Mouse (Mus musculus) right cerebral cortex, postnatal 25 days (tissue): ENCODE results near the gene Cd52.

ENCODE experiments used
- DNase-seq: peaks from one replicate; pipeline ENCODE4 v3.0.0; 2022

Cd52 gene

DNA sequence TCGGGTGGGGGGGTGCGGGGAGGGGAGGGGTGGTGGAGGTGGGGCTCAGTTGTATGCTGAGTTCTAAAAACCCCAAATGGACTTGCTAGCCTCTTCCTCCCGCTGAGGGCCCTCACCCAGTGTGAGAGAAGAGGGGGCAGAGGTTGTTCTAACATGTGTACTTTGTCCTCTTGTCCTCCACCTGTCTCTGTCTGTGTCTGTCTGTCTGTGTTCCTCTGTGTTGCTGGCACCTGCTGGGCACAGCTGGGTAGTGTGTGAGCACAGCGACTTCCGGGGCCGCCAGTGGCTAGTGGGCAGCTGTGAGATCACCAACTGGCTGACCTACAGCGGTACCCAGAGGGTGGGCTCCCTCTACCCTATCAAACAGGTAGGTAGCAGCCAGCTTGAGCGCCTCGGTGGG lies 5.9 kb downstream of the Cd52 start:
- no peak for DNase-seq

DNA sequence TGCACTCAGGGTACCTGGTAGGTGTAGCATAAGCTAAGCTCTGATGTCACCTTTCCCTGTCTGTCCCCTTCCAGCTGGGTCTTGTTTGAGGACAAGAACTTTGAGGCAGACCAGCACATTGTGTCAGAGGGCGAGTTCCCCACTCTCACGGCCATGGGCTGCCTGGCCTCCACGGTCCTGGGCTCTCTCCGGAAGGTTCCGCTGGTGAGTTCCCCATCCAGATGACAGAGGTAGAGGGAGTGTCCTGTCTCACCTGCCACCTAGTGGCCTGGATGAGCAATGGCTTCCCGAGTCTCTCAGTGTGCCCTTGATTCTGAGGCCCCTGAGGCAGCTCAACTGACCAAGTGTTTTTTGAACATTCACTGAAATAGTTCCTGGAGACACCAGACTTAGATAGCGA lies 7.5 kb downstream of the Cd52 start:
- DNase-seq, result no peak

DNA sequence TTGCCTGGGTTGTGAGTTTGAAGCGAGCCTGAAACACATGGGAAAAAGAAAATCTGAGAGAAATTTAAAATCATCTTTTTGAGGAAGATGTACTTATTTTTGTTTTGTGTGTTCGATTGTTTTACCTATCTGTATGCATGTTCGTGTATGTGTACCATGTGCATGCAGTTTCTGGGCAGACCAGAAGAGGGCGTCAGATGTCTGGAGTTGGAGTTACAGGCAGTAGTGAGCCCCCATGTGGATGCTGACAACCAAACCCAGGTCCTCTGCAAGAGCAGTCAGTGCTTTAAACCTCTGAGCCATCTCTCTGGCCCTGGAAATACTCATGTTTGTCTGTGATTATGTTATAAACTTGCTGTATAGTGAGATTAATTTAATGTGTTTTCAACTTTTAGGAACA lies 9.9 kb downstream of the Cd52 start:
- DNase-seq, result no peak

DNA sequence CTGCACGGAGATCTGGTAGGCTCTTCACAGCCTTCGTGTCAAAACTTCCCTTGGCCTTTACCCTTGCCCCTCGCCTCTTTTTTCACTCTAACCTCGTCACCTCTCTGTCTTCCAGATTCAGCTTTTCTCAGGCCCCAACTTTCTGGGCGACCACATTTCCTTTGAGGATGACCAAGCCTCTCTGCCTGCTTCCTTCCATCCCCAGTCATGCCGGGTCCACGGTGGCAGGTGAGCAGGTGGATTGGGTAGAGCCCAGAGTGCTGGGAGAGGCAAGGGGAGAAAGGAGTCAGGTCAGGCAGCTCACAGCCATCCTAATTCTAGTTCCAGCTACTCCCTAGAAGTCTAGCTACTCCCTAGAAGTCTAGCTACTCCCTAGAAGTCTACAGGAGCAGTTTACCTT lies 12.4 kb downstream of the Cd52 start:
- DNase-seq, result no peak

DNA sequence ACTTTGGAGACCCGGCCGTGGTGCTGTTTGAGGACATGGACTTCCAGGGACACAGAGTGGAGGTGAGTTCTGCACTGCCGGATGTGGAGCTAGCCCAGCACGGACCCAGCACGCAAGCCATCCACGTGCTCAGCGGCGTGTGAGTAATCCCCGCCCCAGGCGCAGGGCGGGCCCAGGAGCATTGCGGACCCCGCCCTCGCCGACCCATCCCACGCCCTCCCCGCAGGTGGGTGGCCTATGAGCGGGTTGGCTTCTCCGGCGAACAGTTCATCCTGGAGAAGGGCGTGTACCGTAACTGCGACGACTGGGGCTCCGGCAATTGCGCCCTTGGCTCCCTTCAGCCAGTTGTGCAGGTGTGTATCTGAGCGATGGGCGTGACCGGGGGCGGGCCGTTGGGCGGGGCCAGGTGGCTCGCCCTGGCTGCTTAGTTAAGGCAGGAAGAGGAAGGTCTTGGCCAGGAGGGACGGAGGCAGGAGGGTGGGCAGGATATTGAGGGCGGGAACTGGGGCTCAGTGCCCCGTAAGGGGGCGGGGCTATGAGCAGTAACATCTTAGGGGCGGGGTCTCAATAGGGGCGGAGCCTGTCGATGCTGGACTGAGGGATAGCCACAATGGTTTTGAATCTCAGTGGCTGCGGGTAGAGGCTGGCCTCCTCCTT lies 13.0 kb downstream of the Cd52 start:
- peak; percentile 81 for DNase-seq

DNA sequence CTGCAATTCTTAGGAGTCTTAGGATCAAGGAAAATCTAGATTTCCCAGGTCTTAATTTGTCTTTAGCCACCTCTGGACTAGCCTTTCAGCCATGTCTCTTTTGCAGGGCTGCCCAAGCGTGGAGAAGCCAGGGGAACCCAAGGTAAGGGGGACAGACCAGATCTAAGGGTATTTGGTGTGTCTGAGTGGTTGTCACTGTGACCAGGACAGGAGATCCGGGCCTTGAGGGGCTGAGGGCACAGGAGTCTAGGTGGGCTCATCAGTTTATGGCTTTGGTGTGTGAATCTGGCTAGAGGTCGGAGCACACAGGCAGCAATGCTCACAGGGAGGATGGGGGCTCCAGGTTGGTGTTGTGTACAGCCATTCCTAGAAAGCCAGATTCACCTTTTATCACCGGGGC lies 14.2 kb downstream of the Cd52 start:
- DNase-seq, result no peak

DNA sequence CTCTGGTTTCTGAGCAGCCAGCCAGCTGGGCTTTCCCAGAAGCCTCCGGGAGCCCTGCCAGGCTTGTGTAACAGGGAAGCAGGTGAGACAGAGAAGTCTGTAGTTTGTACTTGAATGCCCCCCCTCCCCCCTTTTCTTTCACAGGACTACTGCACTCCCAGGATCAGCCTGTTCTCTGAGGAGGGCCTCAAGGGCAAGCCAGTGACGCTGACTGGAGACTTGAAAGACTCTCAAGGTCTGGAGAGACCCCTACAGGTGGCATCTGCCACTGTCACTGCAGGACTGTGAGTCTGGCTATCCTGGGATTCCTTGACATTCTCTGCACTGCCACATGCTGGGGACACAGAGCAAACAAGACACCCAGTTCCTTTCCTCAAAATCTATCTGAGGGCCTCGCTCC lies 16.2 kb downstream of the Cd52 start:
- DNase-seq, result no peak

DNA sequence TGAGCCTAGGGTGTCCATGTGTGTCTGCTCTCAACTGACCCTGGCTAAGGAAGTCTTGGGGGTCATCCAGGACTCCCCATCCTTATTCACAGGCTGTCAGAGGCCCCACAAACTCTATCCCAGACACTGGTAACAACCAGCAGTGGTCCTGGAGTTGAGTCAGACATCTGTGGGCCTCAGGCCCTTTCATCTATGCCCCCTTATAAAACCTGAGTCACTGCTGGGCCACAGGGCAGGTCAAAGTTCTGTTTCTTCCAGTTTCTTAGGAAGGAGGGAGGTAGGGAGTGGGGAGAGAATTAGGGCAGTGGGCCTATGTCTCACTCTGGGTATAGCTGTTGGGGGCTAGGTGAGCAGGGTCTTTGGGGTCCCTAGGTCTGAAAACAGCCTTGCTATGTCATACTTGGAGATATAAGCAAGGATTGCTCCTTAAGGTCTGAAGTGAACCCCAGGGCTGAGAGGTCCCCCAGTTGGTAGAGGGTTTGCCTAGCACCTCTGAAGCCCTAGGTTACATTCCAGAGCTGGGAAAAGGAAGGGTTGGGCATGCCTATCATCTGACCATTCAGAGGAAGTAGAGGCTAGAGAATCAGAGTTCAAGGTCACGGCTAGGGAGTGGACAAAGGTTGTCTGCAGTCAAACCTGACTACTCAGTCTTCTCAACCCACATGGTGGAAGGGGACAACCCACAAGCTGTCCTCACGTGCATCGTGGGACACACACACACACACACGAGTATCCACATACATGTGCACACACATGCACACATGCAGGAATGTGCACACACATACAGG lies 25.9 kb downstream of the Cd52 start:
- DNase-seq, result no peak

DNA sequence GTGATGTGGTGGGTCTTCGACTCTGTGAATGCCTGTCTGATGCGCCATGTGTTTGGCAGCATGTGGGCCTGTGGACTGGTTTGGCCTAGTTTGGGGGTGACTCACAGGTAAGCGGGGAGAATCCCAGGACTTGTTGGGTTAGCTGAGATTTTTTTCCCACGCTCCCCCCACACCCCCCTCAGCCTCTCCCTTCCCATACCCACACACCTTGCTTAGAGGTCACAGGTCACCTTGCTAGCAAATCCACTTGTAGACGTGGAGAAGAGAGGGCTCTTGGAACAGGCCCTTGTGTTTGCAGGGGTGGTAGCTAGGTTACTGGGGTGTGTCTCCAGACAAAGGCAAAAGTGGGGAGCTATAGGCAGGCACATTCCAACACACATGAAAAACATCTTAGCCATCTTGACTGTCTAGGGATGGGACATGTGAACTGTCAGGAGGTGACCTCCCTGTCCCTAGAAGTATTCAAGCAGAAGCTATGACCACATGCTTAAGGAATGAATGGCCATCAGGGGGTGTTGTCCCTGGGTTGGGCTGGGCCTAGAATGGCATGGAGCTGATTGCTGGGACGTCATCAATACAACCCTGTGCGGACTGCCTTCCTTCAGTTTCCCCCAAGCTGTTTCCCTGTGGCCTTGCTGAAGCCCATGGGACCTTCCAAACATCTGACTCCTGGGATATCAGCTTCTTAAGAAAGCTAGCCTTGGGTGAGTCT lies 26.9 kb downstream of the Cd52 start:
- DNase-seq, result no peak

DNA sequence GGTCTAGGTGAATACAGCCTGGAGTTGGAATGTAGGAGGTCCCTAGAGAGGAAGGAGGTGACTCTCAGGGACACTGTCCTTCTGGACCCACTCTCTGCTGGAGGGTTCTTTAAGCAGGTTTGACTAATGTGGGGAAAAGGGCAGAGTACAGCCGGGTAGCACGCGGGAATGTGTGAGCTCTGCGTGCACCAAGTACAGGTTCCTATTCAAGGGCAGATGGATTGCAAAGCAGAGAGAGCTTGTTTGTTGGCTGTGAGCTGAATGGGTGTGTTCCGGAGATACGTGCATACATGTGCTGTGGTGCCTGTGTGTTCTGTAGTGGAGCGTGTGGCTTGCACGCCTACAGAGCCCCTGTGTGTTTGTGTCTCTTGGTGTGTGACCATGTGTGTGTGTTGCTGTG lies 27.5 kb downstream of the Cd52 start:
- DNase-seq, result no peak

DNA sequence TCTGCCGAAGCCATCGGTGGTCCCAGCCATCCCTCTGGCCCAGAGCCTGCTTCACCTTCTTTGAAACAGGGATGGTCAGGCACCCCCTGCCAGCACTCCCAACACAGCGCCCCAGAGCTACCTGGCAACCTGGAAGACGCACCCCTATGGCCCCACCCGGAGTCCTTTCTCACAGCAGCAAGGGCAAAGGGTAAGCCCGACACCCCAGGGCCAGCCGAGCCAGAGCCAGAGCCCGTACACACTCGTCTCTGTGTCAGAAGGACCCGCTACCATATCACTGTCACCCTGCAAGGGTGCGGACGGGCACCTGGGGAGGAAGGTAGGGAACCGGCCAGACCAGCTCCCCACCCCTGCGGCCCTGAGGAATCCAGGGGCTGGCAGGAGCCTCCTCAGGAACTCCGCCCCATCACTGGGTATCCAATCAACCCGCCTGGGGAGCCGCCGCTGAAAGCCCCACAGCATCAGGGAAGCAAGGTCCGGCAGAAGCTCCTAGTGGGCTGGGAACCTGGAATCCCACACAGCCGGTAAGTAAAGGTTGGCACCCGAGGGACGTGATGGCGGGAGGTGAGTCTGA lies 29.4 kb downstream of the Cd52 start:
- DNase-seq, result no peak

DNA sequence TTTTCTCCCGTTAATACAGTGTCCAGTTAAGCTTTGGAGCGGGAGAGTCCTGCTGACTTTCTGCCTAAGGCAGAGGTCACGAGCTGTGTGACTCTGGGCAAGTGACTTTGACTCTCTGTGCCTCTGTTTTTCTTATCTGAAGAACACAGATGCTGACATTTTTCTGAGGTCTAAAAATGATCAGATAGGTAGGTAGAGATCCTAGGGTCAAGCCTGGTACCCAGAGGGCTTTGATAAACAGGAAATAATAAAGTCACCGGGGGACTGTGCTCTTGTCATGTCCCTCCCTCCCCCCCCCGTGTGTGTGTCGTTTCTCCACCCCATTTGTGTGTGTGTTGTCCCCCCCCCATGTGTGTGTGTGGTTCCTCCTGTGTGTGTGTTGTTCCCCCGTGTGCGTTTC lies 32.3 kb downstream of the Cd52 start:
- DNase-seq, result no peak

DNA sequence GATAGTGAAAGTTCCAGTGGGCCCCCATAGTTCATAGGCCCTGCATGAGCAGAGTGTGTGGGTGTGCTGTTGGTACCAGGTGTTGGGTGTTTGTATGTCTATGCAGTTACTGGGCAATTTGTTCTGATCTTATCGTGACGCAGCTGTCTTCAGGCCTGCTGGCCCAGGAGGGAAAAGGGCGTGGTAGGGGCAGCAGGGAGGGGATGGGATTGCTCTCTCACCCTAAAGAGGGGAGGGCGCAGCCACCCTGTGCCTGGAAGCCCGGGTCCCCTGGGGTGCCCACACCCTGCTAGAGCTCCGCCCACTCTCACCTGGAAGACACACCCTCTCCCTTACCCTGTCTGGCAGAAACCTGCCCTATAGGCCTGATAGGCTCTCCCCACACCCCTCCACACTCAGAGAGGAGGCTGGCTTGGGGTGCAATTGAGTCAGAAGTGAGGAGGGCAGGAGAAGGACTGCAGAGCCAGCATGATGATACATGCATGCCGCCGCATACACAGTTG lies 32.9 kb downstream of the Cd52 start:
- DNase-seq, result no peak

DNA sequence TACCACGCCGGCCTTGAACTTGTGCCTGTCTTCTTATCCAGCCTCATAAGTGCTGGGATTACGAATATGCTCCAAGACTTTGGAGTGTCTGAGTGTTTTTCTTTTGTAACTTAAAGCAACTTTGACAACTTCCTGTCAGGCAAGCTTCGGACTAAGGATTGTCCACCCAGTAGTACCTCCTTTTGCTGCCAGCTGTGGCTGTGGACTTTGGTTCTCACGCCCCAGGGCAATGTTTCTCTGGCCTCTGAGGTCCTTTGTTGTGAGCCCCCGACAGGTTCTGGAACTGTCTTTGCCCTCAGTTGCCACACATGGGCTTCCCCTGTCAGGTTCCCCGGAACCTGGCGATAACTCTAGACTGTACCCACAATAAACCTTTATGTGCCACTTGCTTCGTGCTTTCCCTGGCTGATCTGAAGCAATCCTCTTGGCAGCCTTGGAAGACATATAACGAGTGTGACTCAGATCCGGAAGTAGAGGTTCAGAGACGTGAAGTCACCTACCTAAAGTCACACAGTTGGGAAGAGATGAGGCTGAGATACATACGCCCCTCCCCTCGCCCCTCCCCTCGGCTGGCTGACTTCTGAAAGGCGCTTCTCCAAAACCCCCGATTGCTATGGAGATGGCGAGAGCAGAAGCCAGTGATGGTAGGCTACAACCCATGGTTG lies 33.6 kb downstream of the Cd52 start:
- no peak for DNase-seq

DNA sequence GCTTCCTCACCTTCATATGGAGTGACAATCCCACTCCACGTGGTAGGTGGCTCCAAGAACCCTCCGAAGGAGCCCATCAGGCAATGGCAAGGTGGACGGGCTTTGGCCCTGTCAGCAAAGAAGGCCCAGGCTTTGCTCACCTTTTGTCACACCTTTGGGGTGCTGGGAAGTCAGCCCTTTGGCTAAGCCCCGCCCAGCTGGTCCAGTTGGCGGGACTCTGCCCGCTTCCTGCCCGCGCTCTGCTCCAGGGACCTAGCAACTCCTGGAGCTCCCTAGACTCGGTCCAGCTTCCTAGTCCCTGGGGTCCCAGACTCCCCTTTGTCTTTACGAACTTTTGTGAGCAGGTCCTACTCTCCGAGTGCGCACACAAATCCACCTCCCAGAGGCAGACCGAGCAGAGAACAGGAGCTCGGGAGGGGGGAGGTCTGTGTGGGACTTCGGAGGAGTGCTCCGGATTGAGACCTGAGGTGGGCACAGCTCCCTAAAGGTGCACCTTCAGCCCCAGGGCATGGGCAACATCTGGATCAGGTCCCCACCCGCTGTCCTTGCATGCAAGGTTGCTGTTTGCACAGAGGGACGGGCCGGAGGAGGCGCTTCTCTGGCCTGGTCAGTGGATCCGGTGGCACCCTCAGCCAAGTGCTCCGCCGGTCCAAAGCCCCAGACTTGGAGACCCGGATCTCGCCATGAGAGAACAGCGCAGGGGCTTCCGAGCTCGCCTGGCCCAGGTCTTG lies 34.6 kb downstream of the Cd52 start, which contains the start of gene Crybg2:
TSS of gene Crybg2 (plus strand) at position 681 of the 731 bp plus-strand sequence.
- DNase-seq, result no peak

DNA sequence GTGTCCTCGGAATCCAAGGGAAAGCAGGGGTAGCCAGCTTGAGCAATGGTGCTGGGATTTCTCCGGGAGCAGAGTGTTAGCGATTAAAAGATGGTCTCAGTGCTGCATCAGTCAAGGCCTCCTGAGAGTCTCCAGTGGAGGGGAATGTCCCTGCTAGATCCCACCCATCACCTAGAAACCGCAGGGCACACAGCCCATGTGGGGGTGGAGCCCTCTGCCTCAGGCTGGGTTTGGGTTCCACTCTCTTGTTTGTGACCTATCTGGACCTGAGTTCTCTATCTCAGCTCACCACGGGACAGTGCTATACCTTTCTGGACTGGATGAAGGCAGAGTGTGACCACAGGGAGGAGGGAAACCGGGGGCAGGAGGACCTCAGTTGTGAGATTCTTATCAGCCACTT lies 36.0 kb downstream of the Cd52 start:
- DNase-seq, result no peak

DNA sequence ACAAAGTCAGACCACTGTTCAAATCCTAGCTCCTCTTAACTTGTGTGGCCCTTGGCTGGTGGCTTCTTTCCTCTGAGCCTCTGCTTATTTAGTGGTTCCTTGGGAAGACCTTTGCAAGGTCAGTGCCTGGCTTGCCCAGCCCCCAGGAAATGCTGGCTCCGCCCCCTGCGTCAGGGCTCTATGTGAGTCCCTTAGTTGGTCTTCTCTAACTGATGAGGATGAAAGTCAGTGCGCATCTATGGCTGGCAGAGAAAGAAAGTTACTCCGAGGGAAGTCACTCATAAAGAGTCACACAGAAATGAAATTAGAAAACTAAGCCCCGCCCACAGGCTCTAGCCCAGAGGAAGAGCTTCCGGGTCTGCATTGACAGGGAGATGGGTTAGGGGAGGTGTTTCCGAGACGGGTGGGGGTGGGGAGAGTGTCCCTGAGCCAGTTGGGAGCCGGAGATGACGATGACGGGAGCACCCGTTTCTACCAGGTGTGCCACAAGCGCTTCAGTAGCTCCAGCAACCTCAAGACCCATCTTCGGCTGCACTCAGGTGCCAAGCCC lies 36.6 kb downstream of the Cd52 start:
- no peak for DNase-seq

DNA sequence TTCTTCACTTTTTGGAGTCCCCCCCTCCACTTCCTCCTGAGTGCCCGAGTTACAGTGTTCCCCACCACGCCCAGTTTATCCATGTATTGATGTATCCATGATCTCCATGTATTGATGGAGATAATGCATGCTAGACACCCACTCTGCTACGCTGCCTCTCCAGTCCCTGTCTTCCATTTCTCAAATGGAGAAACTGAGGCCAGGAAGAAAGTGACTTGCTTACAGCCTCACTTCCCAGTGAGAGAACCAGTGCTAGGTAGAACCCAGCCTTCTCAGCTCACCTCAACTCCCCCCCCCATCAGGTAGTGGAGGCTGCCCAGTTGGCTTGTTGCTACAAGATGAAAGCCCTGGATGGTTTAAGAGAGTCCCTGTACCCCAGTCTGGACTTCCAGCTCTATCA lies 41.3 kb downstream of the Cd52 start, which contains the start of gene Zfp683:
TSS of gene Zfp683 (plus strand) at position 301 of the 400 bp plus-strand sequence.
- DNase-seq, result no peak

DNA sequence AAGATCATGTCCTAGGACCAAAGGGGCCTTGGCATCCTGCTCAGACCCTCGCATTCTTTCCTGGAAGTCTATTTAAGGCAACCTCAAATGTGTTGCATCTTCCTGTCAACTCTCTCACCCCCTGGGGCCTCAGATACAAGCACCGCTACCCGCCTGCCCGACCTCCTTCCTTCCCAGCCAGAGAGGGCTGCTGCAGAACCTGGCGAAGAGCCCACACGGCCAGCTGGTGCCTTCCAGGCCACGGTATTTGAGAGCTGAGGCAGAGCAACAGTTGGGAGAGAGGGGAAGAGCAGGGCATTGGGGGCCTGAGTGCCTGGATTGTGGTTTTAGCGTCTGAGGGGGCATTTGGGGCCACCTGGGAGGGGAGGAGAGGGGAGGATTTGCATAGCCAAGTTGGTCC lies 42.3 kb downstream of the Cd52 start:
- DNase-seq, result no peak

DNA sequence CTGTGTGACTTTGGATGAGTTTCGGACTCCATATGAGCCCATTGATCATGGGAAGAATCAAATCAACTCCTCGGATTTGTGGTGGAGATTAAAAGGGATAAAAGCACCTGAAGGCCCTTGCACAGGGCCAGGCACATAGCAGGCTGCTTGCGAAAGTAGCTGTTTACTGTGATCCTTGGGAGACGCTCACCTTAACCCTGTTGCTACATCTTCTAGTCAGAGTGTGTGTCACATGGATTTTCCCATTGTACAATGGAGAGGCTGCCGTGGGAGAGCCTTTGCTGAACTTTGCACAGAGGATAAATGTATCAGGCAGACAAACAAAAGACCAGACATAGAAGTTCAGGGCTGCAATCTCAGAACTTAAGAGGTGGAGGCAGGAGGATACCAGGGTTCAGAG lies 43.0 kb downstream of the Cd52 start:
- no peak for DNase-seq

DNA sequence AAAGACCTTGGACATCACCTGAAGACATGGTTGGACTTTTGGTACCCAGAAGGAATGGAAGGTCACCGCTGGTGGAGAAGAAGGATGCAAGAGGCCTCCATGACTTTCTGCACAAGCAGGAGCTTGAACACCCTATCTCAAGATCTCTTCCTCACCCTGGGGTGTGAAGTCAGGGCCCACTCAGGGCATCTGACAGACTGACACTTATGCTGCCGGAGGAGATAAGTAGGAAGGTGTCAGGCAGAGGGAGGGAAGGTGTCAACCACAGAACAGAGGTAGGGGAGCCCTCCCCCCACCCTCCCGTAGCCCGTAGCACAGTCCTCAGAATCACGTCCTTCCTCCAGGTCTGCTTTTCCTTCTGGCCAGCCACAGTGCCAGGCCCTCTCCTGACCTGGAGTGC lies 47.2 kb downstream of the Cd52 start:
- no peak for DNase-seq

DNA sequence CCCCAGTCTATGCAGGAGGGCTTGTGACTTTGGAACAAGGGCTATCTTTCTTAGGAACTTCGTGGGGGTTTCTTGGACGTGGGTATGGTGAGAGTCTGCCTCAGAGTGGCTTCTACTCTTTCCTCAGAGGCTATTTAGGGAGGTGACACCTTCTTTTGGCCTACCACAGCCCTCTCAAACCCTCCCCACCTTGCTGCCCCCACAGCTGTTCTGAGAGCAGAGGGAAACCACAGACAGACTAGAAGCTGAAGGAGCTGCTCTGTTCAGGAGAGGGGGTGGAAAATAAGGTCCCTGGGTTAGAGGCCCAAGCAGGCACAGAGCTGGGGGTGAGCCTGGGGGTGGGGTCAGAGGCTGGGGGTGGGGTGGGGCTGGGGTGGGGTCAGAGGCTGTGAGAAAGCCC lies 51.8 kb downstream of the Cd52 start:
- no peak for DNase-seq
